Mouse (Mus musculus) embryonic fibroblast, embryonic 13.5 days (primary cell): Measurements from ENCODE around the gene Tmem184a.

Source experiments
- CTCF ChIP-seq: IDR thresholded peaks from 2 replicates; pipeline ENCODE4 v1.5.1; 2011; ENCODE audit warnings: mild to moderate bottlenecking, control low read depth, low read length, moderate library complexity, borderline replicate concordance; ENCODE audit not compliant: insufficient read depth
- POLR2A ChIP-seq: IDR thresholded peaks from 2 replicates; pipeline ENCODE4 v1.6.1; 2011; ENCODE audit warnings: low read depth, mild to moderate bottlenecking, control low read depth, low read length, moderate library complexity

DNA sequence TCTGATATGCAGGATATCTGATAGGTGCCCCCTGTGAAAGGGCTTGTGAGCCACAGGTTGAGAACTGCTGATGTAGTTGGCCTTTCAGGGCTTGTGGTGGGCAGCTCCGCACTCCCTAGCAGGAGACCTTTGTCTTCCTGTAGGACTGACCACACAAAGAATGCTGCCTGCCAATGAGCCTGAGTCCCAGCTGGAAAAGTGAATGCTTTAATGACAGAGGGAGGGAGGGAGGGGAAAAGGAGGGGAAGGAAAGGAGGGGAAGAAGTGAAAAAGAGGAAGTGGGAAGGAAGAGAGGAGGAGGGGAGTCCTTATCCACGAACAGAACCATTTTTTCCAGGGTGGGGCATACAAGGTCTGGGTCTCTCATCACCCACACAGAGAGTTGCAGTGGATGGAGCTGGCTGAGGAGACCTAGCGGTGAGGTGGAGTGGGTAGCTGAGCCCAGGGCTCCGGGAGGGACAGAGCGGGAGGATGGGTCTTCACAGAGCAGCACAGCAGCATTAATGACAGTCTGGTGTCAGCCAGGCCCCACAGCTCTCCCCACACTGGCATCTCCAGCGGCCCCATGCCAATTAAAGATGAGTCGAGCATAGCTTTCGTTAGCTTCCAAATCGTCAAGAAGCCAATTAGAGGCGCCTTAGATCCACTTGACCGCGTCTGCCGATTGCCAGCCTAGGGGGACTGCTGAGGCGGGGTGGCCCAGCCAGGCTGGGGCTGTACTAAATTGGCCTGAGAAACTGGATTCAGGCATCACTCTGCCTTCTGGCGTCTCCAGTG lies 40.8 kb upstream of the Tmem184a start:
- TF ChIP-seq POLR2A, result no peak
- no peak for TF ChIP-seq CTCF
